Mouse (Mus musculus) right cerebral cortex, postnatal 25 days (tissue): ENCODE data around the gene Plpp3.

Experiments used
- DNase-seq: peaks from one replicate; pipeline ENCODE4 v3.0.0; 2022

Gene Plpp3

GRCm38 (mm10) chr4:105158651-105159530 is 1.7 kb downstream of the Plpp3 start:
- DNase-seq, result no peak

GRCm38 (mm10) chr4:105159531-105159870 is 2.4 kb downstream of the Plpp3 start:
- DNase-seq, result no peak

- no peak for DNase-seq
Measured at GRCm38 (mm10) chr4:105160470-105160869, 3.3 kb downstream of the Plpp3 start.

- no peak for DNase-seq
Measured at GRCm38 (mm10) chr4:105162014-105162413, 4.9 kb downstream of the Plpp3 start.

- no peak for DNase-seq
Measured at GRCm38 (mm10) chr4:105162676-105163075, 5.5 kb downstream of the Plpp3 start.

- no peak for DNase-seq
Measured at GRCm38 (mm10) chr4:105163981-105164411, 6.8 kb downstream of the Plpp3 start.

- no peak for DNase-seq
Measured at GRCm38 (mm10) chr4:105164952-105165351, 7.8 kb downstream of the Plpp3 start.

- DNase-seq, result no peak
Measured at GRCm38 (mm10) chr4:105169093-105169571, 12.0 kb downstream of the Plpp3 start.

- no peak for DNase-seq
Measured at GRCm38 (mm10) chr4:105169826-105170810, 13.0 kb downstream of the Plpp3 start.

- no peak for DNase-seq
Measured at GRCm38 (mm10) chr4:105170811-105171401, 13.8 kb downstream of the Plpp3 start.

GRCm38 (mm10) chr4:105171432-105171831 is 14.3 kb downstream of the Plpp3 start:
- no peak for DNase-seq

GRCm38 (mm10) chr4:105174778-105175177 is 17.6 kb downstream of the Plpp3 start:
- DNase-seq, result no peak

GRCm38 (mm10) chr4:105175255-105176035 is 18.3 kb downstream of the Plpp3 start:
- DNase-seq, result peak; percentile 27

GRCm38 (mm10) chr4:105181014-105181658 is 24.0 kb downstream of the Plpp3 start:
- peak; percentile 32 for DNase-seq

- no peak for DNase-seq
Measured at GRCm38 (mm10) chr4:105181659-105182167, 24.6 kb downstream of the Plpp3 start.

- no peak for DNase-seq
Measured at GRCm38 (mm10) chr4:105182249-105182648, 25.1 kb downstream of the Plpp3 start.

GRCm38 (mm10) chr4:105184490-105184889 is 27.3 kb downstream of the Plpp3 start:
- DNase-seq, result no peak

GRCm38 (mm10) chr4:105184924-105185323 is 27.8 kb downstream of the Plpp3 start:
- no peak for DNase-seq

- no peak for DNase-seq
Measured at GRCm38 (mm10) chr4:105186654-105187053, 29.5 kb downstream of the Plpp3 start.

- no peak for DNase-seq
Measured at GRCm38 (mm10) chr4:105187873-105188272, 30.7 kb downstream of the Plpp3 start.

- no peak for DNase-seq
Measured at GRCm38 (mm10) chr4:105188801-105189200, 31.7 kb downstream of the Plpp3 start.
